Mouse (Mus musculus) lung, adult 2 months (tissue): Measurements from ENCODE around the gene Ccnt1.

Experiments used
- CTCF ChIP-seq: fragments of 200-500 bp; IDR thresholded peaks from 2 replicates; pipeline ENCODE4 v1.5.1; 2011; ENCODE audit warnings: mild to moderate bottlenecking, low read length, control low read depth; ENCODE audit not compliant: insufficient read depth
- POLR2A ChIP-seq: fragments of 200-500 bp; IDR thresholded peaks from 2 replicates; pipeline ENCODE4 v1.6.1; 2011; ENCODE audit warnings: low read depth, mild to moderate bottlenecking, control low read depth, low read length, borderline replicate concordance; ENCODE audit errors: extremely low read depth

DNA sequence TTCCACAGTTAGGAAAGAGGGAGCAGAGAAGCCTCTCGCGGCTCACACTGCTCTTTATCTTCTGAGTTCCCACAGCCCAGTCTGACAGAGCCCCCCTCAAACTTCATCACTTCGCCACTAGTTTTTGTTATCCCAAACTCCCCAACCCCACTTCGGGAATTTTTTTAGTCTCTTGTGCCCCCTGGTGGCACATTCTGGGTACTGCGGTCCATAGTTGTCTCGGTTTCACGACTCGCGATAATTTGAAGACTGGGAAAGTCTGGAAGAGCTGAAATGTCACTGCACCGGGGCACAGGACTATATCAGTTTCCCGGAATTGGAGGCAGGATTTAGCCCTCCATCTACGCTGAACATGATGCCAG lies 46.4 kb upstream of the Ccnt1 start:
- TF ChIP-seq CTCF, result peak; percentile 73
- TF ChIP-seq POLR2A, result no peak
